Comparison of ENCODE assay signal across 27 mouse cellular contexts in genomic region chr6:86384692-86385091, GRCm38 (mm10). TPM values are rescaled to one million over a fixed set of nuclear protein-coding genes. Genes with fewer than 3 reads are reported as not detected.
"Had no signal": no experiment of that assay in that cellular context is flagged by ENCODE, and none has a peak within 500 bp of the region (broad histone marks: within the 10 kb centered on the region; RNA-seq: fewer than 3 reads in every experiment).

No protein-coding gene starts in this region.

- H3K4me2 ChIP-seq: heart, embryonic 12.5 days; hindbrain, embryonic 12.5 days; hindbrain, embryonic 14.5 days; intestine, embryonic 15.5 days; kidney, embryonic 15.5 days; limb, embryonic 12.5 days had no signal

- H3K4me1 ChIP-seq: hindbrain, embryonic 12.5 days; intestine, embryonic 15.5 days had no signal

- H3K27me3 ChIP-seq: heart, embryonic 12.5 days; hindbrain, embryonic 12.5 days; intestine, embryonic 15.5 days; kidney, embryonic 15.5 days; limb, embryonic 12.5 days had no signal

- ATAC-seq: hindbrain, embryonic 16.5 days; inflammation-experienced regulatory T-cells, adult 6 months; intestine, postnatal 0 days had no signal

- H3K9me3 ChIP-seq: heart, embryonic 10.5 days; heart, embryonic 12.5 days; hindbrain, embryonic 10.5 days; hindbrain, embryonic 12.5 days; intestine, embryonic 15.5 days; kidney, embryonic 15.5 days; limb, embryonic 10.5 days; limb, embryonic 12.5 days had no signal

- H3K9ac ChIP-seq: heart, embryonic 12.5 days; hindbrain, embryonic 12.5 days; hindbrain, embryonic 14.5 days; intestine, embryonic 15.5 days; kidney, embryonic 15.5 days; limb, embryonic 12.5 days; liver, embryonic 14.5 days had no signal

- DNase-seq: gastrocnemius, adult 2 months; gastrocnemius, postnatal 10 days; gastrocnemius, postnatal 25 days; heart, adult 18-20 months; heart, postnatal 10 days; heart, postnatal 4 days; kidney, adult 18-20 months; kidney, adult 9 months; kidney, postnatal 14 days; kidney, postnatal 36 days; layer of hippocampus, adult 9-11 months; layer of hippocampus, postnatal 36 days had no signal

- H3K27ac ChIP-seq: gastrocnemius, adult 2 months; heart, embryonic 10.5 days; hindbrain, embryonic 10.5 days; hindbrain, embryonic 12.5 days; hindbrain, embryonic 14.5 days; intestine, embryonic 15.5 days; kidney, embryonic 15.5 days; kidney, postnatal 0 days; limb, embryonic 10.5 days; limb, embryonic 12.5 days; liver, embryonic 14.5 days had no signal

- H3K4me3 ChIP-seq: gastrocnemius, adult 2 months; heart, embryonic 10.5 days; heart, embryonic 12.5 days; hindbrain, embryonic 10.5 days; hindbrain, embryonic 12.5 days; intestine, embryonic 15.5 days; kidney, embryonic 15.5 days; limb, embryonic 10.5 days; limb, embryonic 12.5 days had no signal

RNA-seq across cellular contexts. Expression of gene Gm44790, which starts 41.8 kb away (rescaled TPM):
- polyA plus RNA-seq: heart, embryonic 12.5 days; heart, embryonic 14.5 days; hindbrain, embryonic 10.5 days; hindbrain, embryonic 12.5 days; hindbrain, embryonic 14.5 days; hindbrain, embryonic 16.5 days; inflammation-experienced regulatory T-cells, adult 6 months; intestine, embryonic 15.5 days; intestine, postnatal 0 days; kidney, postnatal 0 days; limb, embryonic 10.5 days; limb, embryonic 12.5 days had no signal
